Mouse (Mus musculus) midbrain, embryonic 10.5 days (tissue): ENCODE data around the gene Abcf2. TPM values are rescaled to one million over a fixed set of nuclear protein-coding genes. Genes with fewer than 3 reads are reported as not detected.

ENCODE experiments used
- DNase-seq: peaks from one replicate; pipeline ENCODE4 v3.0.0-alpha.2; 2017; ENCODE audit warnings: low spot score
- H3K27ac ChIP-seq: fragments of 300-500 bp; sonication (generic); replicated peaks from 2 replicates; pipeline ENCODE4 v1.5.1; 2016; ENCODE audit warnings: mild to moderate bottlenecking
- H3K27me3 ChIP-seq: fragments of 300-500 bp; sonication (generic); 2 replicates; pipeline ENCODE4 v1.6.1; 2016; ENCODE audit warnings: low read depth, mild to moderate bottlenecking; ENCODE audit not compliant: poor library complexity, severe bottlenecking
- H3K36me3 ChIP-seq: fragments of 300-500 bp; sonication (generic); 2 replicates; pipeline ENCODE4 v1.6.1; 2016; ENCODE audit warnings: mild to moderate bottlenecking, moderate library complexity
- H3K4me1 ChIP-seq: fragments of 300-500 bp; sonication (generic); 2 replicates; pipeline ENCODE4 v1.6.1; 2016
- H3K4me3 ChIP-seq: fragments of 300-500 bp; sonication (generic); 2 replicates; pipeline ENCODE4 v1.5.1; 2016; ENCODE audit warnings: mild to moderate bottlenecking, moderate library complexity
- H3K9me3 ChIP-seq: fragments of 300-500 bp; sonication (generic); replicated peaks from 2 replicates; pipeline ENCODE4 v1.6.1; 2016; ENCODE audit warnings: mild to moderate bottlenecking
- WGBS: fragments of 180-500 bp; shearing (Covaris S2); methylation state at CpG from one replicate; pipeline ENCODE4 v1.1.7; 2016; 5-methylcytosine and 5-hydroxymethylcytosine counted together
- polyA plus RNA-seq: library from polyadenylated mRNA; unstranded; fragments of >200 nt; fragmentation: Nextera tagmentation; extraction: Ambion mirVana; gene quantifications from 2 replicates; pipeline ENCODE4 v1.2.1, GENCODE M21; 2016

Abcf2 gene
- polyA plus RNA-seq, 1 experiment from 2014 or later, result 170 TPM

GRCm38 (mm10) chr5:24550598-24551316 lies 26.5 kb downstream of the Abcf2 start:
- peaks cover 31% of the 10 kb centered on the region for H3K27me3 ChIP-seq
- WGBS, result 35% methylated on average over 26 of the region's 26 CpGs
- no peak for DNase-seq
- peak overlapping the region; percentile 21; the same call in 1 of the 2 replicates for H3K4me3 ChIP-seq
- no peaks in the 10 kb centered on the region for H3K36me3 ChIP-seq
- peaks cover 12% of the 10 kb centered on the region for H3K4me1 ChIP-seq
- 0 out of 2 replicates have a peak overlapping the region, but pooled peaks have one; percentile 55 for H3K27ac ChIP-seq
- H3K9me3 ChIP-seq, result no peaks in the 10 kb centered on the region

GRCm38 (mm10) chr5:24542643-24543042 lies 34.6 kb downstream of the Abcf2 start:
- DNase-seq, result no peak
- H3K9me3 ChIP-seq, result no peaks in the 10 kb centered on the region
- H3K27ac ChIP-seq, result no peak overlapping the region
- H3K4me1 ChIP-seq, result peaks cover 16% of the 10 kb centered on the region; the same call in 1 of the 2 replicates
- WGBS, result 80% methylated on average over 7 of the region's 7 CpGs
- H3K4me3 ChIP-seq, result no peak overlapping the region
- no peaks in the 10 kb centered on the region for H3K36me3 ChIP-seq
- 0 out of 2 replicates have a peak, but pooled peaks cover 9% of the 10 kb centered on the region for H3K27me3 ChIP-seq

- peaks cover 20% of the 10 kb centered on the region; the same call in 1 of the 2 replicates for H3K4me1 ChIP-seq
- H3K36me3 ChIP-seq, result no peaks in the 10 kb centered on the region
- DNase-seq, result no peak
- H3K27me3 ChIP-seq, result 0 out of 2 replicates have a peak, but pooled peaks cover 6% of the 10 kb centered on the region
- 49% methylated on average over 6 of the region's 6 CpGs for WGBS
- no peaks in the 10 kb centered on the region for H3K9me3 ChIP-seq
- no peak overlapping the region for H3K27ac ChIP-seq
- no peak overlapping the region for H3K4me3 ChIP-seq
Observed at GRCm38 (mm10) chr5:24541144-24541569, 36.1 kb downstream of the Abcf2 start.

- no peak for DNase-seq
- H3K4me3 ChIP-seq, result no peak within 1 kb of the TSS
- H3K9me3 ChIP-seq, result no peaks in the 10 kb centered on the region
- H3K27ac ChIP-seq, result no peak within 1 kb of the TSS; the same call in 1 of the 2 replicates
- no peaks in the 10 kb centered on the region for H3K36me3 ChIP-seq
- H3K4me1 ChIP-seq, result peaks cover 20% of the 10 kb centered on the region; the same call in 1 of the 2 replicates
- 0 out of 2 replicates have a peak, but pooled peaks cover 6% of the 10 kb centered on the region for H3K27me3 ChIP-seq
- WGBS, result 52% methylated on average over 14 of the region's 14 CpGs
Observed at GRCm38 (mm10) chr5:24540387-24541143, 36.7 kb downstream of the Abcf2 start, which contains the start of gene Asb10. Gene Asb10, minus strand, starts transcription at chr5:24540978.

GRCm38 (mm10) chr5:24539571-24540296 lies 37.5 kb downstream of the Abcf2 start:
- Histone ChIP-seq H3K27ac (no peak overlapping the region; the same call in 1 of the 2 replicates), H3K9me3 (no peaks in the 10 kb centered on the region), H3K4me1 (peaks cover 20% of the 10 kb centered on the region; the same call in 1 of the 2 replicates), H3K27me3 (0 out of 2 replicates have a peak, but pooled peaks cover 6% of the 10 kb centered on the region), H3K36me3 (no peaks in the 10 kb centered on the region), H3K4me3 (no peak overlapping the region)
- no peak for DNase-seq
- 82% methylated on average over 22 of the region's 22 CpGs for WGBS

- DNase-seq, result no peak
- H3K27ac ChIP-seq, result no peak overlapping the region
- peaks cover 18% of the 10 kb centered on the region for H3K27me3 ChIP-seq
- no peaks in the 10 kb centered on the region for H3K9me3 ChIP-seq
- no peak overlapping the region for H3K4me3 ChIP-seq
- H3K36me3 ChIP-seq, result no peaks in the 10 kb centered on the region
- whole genome bisulfite sequencing, result 75% methylated on average over 16 of the region's 16 CpGs
- H3K4me1 ChIP-seq, result peaks cover 20% of the 10 kb centered on the region
Observed at GRCm38 (mm10) chr5:24537618-24538017, 39.6 kb downstream of the Abcf2 start.

- no peaks in the 10 kb centered on the region for H3K9me3 ChIP-seq
- H3K4me1 ChIP-seq, result peaks cover 20% of the 10 kb centered on the region
- no peak for DNase-seq
- no peak overlapping the region for H3K27ac ChIP-seq
- no peaks in the 10 kb centered on the region for H3K36me3 ChIP-seq
- H3K4me3 ChIP-seq, result no peak overlapping the region
- H3K27me3 ChIP-seq, result peaks cover 28% of the 10 kb centered on the region
- WGBS, result 88% methylated on average over 5 of the region's 5 CpGs
Observed at GRCm38 (mm10) chr5:24536511-24536910, 40.8 kb downstream of the Abcf2 start.

GRCm38 (mm10) chr5:24535731-24536130 lies 41.5 kb downstream of the Abcf2 start:
- Histone ChIP-seq H3K27ac (no peak overlapping the region), H3K4me1 (peaks cover 12% of the 10 kb centered on the region), H3K36me3 (no peaks in the 10 kb centered on the region), H3K27me3 (peaks cover 30% of the 10 kb centered on the region), H3K9me3 (no peaks in the 10 kb centered on the region), H3K4me3 (no peak overlapping the region)
- 88% methylated on average over 3 of the region's 3 CpGs for WGBS
- DNase-seq, result no peak

- Histone ChIP-seq H3K27ac (no peak overlapping the region), H3K36me3 (no peaks in the 10 kb centered on the region), H3K4me1 (peaks cover 11% of the 10 kb centered on the region), H3K27me3 (peaks cover 43% of the 10 kb centered on the region), H3K9me3 (no peaks in the 10 kb centered on the region), H3K4me3 (no peak overlapping the region)
- DNase-seq, result no peak
- 56% methylated on average over 5 of the region's 5 CpGs for WGBS
Observed at GRCm38 (mm10) chr5:24534292-24534691, 43.0 kb downstream of the Abcf2 start.

GRCm38 (mm10) chr5:24533391-24533790 lies 43.9 kb downstream of the Abcf2 start:
- Histone ChIP-seq H3K4me3 (no peak overlapping the region), H3K27ac (no peak overlapping the region), H3K4me1 (peaks cover 11% of the 10 kb centered on the region), H3K9me3 (no peaks in the 10 kb centered on the region), H3K27me3 (peaks cover 52% of the 10 kb centered on the region), H3K36me3 (no peaks in the 10 kb centered on the region)
- 45% methylated on average over 11 of the region's 11 CpGs for WGBS
- no peak for DNase-seq

GRCm38 (mm10) chr5:24530042-24530689 lies 47.1 kb downstream of the Abcf2 start:
- H3K9me3 ChIP-seq, result no peaks in the 10 kb centered on the region
- peaks cover 84% of the 10 kb centered on the region for H3K27me3 ChIP-seq
- no peak overlapping the region for H3K4me3 ChIP-seq
- 25% methylated on average over 24 of the region's 24 CpGs for WGBS
- peak; percentile 89 for DNase-seq
- H3K36me3 ChIP-seq, result no peaks in the 10 kb centered on the region
- peaks cover 27% of the 10 kb centered on the region for H3K4me1 ChIP-seq
- H3K27ac ChIP-seq, result no peak overlapping the region

GRCm38 (mm10) chr5:24527780-24528179 lies 49.5 kb downstream of the Abcf2 start:
- Histone ChIP-seq H3K27ac (no peak overlapping the region), H3K27me3 (peaks cover 98% of the 10 kb centered on the region), H3K9me3 (no peaks in the 10 kb centered on the region), H3K36me3 (no peaks in the 10 kb centered on the region), H3K4me3 (no peak overlapping the region), H3K4me1 (peaks cover 39% of the 10 kb centered on the region)
- 15% methylated on average over 6 of the region's 6 CpGs for WGBS
- DNase-seq, result no peak
